Mouse (Mus musculus): ENCODE data around the gene Plcl2. TPM values are rescaled to one million over a fixed set of nuclear protein-coding genes. Genes with fewer than 3 reads are reported as not detected.
A peak's percentile ranks its signal among the peaks of the same experiment; 100 is the strongest.
"Not testable (repeated sequence)": the region's sequence is repeated elsewhere in the genome, so short reads cannot be mapped to it uniquely, and the experiment has no call there.

The Plcl2 gene
- total RNA-seq, 2 experiments from 2014 or later: 145 to 165 TPM

DNA sequence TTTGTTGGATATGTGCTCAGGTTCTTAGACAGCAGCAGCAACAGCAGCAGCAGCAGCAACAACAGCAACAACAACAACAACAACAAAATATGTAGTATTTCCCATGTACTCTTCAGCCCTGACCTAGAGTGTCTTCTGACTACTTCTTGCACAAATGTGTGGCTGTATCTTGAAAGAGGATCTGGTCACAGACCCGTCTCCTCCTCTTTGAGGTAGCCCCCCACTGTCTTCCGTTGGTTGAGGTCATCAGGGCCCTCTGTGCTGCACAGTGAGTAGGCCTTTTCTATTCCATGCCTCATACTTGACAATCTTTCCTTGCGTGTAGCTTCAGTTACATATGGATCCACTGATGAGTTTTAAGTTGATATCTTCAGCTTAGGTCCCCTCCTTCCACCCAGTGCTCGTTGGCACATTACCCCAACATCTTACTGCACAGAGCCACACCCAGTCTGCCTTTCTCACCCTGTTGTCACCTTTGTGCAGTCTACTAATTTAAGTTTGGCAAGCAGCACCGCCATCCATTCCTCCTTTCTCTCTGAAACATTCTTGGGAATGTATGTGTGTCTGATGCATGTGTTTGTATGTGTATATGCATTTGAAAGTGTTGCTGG lies 13.4 kb downstream of the Plcl2 start:
- ATAC-seq (replicated peaks; ENCODE audit: low FRiP score, poor library complexity, severe bottlenecking): peak; percentile 43; the same call in 1 of the 2 replicates

- peak; percentile 84 for ATAC-seq (replicated peaks; ENCODE audit: low FRiP score, poor library complexity, severe bottlenecking)
Observed at GRCm38 (mm10) chr17:50524970-50525369, 15.8 kb downstream of the Plcl2 start.

DNA sequence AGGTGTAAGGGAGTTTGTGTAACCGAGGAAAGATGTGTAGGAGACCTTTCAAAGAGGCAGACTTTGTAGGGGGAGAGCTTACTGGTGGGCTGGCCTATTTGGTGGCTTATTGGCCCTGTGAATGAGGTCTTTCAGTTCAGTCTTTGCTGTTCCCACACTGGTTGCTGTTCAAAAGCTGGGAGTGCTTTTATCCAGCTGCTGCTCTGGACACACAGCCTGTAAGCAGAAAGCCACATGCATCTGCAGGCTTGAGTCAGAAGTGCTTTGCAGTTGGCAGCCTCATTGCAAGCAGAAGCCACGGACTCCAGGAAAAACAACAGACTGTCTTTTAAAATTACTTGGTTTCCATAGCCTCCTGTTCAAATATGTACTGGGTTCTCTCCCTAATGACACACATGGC lies 16.6 kb downstream of the Plcl2 start:
- no peak for ATAC-seq (replicated peaks; ENCODE audit: low FRiP score, poor library complexity, severe bottlenecking)

- no peak for ATAC-seq (replicated peaks; ENCODE audit: low FRiP score, poor library complexity, severe bottlenecking)
Observed at GRCm38 (mm10) chr17:50530089-50530488, 20.9 kb downstream of the Plcl2 start.

- not testable (repeated sequence) for ATAC-seq (replicated peaks; ENCODE audit: low FRiP score, poor library complexity, severe bottlenecking)
Observed at GRCm38 (mm10) chr17:50534889-50535288, 25.7 kb downstream of the Plcl2 start.

DNA sequence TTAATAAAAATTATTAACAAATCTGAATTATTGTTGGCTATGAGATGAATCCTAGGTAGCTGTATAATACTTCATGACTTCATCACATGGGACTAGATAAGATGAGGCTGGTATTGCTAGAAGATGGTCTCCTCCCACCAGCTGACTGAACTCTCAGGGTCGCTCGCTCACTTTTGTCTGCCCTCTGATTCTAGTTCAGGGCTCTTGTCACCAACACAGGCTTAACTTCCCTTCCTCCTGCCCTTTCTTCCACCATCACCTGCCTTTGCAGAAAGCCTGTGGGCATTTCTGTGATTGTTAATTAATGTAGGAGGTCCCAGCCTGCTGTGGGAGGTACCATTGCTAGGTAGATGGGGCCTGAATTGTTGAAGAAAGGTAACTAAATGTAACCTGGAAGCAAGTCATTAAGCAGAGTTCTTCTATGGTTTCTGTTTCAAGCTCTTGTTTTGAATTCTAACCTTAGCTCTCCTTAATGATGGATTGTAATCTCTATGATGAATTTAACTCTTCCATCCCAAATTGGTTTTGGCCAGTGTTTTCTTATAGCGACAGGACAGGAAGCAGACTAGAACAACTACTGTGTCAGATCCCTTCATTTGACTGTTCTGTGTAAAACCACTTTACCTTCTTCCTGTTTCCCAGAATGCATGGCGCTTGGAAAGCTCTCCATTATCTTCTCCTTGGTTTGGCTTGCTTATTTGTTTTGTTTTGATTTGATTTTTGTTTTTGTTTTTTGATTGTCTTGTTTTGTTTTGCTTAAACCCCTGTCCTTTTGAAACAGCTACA lies 27.4 kb downstream of the Plcl2 start:
- ATAC-seq (replicated peaks; ENCODE audit: low FRiP score, poor library complexity, severe bottlenecking): no peak

DNA sequence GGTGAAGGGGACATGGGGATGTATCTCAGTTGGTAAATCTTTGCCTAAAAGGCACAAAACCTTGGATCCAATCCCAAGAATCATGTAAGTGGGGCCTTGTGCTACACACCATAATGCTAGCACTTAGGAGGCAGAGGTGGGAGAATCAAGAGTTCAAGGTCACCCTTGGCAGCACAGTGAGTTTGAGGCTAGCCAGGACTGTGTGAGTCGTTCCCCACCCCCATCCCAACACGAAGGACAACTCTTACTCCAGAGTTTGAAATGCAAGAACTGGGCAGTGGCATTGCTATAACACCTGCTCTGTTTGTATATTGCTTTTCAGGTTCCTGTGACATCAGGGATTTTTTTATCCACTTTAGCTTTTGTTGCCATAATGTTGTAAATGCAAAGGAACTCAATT lies 28.6 kb downstream of the Plcl2 start:
- no peak for ATAC-seq (replicated peaks; ENCODE audit: low FRiP score, poor library complexity, severe bottlenecking)

DNA sequence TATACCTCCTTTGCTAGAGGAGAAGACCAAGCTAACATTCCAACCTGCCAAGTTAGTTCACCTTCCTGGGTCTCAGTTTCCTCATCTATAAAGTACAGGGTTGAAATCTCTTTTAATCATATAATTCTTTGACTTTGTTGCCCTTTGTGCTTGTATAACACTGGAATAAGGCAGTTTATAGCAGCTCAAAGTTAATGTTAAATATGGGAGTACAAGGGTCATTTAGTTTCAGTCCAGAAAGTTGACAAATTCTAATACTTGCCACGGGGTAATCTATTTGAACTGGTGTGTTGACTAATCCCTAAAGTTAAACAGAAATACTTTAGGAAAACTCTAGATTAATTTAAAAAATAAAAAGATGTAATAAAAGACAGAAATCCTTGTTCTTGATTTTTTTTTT lies 35.7 kb downstream of the Plcl2 start:
- no peak for ATAC-seq (replicated peaks; ENCODE audit: low FRiP score, poor library complexity, severe bottlenecking)

DNA sequence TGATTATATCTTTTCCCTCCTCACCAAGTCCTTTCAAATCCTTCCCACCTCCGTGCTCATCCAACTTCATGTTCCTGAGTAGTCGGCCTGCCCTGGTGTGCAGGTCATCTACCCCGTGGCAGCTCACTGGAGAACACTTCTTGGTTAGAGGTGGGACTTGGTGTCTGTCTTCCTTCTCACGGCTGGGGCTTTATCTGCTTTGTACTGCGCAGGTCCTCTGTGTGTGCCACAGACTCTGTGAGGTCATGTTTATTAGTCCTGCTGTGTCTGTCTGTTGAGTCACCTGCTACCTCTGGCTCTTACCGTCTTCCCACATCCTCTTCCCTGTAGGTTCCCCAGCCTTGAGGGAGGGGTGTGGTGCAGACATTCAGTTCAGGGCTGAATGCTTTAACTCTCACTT lies 36.1 kb downstream of the Plcl2 start:
- 0 out of 2 replicates have a peak, but pooled peaks have one; percentile 25 for ATAC-seq (replicated peaks; ENCODE audit: low FRiP score, poor library complexity, severe bottlenecking)

- peak; percentile 82 for ATAC-seq (replicated peaks; ENCODE audit: low FRiP score, poor library complexity, severe bottlenecking)
Observed at GRCm38 (mm10) chr17:50552130-50552529, 42.9 kb downstream of the Plcl2 start.

DNA sequence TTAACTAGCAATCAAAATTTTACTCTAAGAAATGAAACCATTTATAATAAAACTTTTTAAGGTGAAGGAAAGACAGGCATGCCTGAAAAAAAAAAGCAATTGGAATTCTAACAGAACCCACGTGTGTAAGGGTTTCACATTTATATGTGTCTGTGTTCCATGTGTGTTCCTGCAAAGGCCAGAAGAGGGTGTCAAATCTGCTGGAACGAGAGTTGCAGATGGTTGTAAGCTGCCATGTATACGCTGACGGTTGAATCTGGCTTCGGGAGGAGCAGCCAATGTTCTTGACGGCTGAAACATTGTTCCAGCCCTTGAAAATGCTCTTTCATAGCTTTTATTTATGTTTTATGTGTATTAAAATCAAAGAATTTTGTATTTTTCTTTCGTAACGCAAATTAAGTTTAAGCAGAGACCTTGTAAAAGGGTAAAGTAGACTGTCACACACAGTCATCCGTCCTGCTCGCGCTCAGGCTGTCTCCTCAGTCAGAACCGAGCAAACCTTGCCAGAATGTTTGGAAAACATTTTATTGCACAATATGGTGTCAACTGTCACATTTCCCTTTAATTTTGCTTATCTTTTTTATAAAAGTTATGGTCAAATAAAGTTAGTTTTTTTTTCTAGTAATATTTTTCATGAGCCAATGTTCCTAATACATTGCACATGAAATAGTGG lies 48.5 kb downstream of the Plcl2 start:
- ATAC-seq (replicated peaks; ENCODE audit: low FRiP score, poor library complexity, severe bottlenecking): no peak

DNA sequence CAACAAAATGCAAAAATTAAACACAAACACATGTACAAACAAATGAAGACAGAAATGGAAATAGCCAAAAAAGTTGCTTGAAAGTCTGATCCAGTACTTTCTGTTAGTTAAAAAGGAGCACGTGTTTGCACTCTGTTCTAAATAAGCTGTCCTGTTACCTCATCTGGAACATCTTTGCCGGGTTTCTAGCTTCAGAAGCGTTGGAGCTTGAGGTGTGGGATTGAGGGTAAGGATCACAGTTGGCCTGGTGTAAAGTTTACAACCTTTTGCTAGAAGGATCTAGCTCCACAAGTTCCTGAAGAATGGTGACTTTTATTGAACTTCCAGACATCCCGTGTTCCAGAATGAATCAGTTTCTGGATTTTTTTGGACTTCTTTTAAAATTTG lies 49.0 kb downstream of the Plcl2 start:
- no peak for ATAC-seq (replicated peaks; ENCODE audit: low FRiP score, poor library complexity, severe bottlenecking)

- ATAC-seq (replicated peaks; ENCODE audit: low FRiP score, poor library complexity, severe bottlenecking): no peak
Observed at GRCm38 (mm10) chr17:50565376-50566123, 56.3 kb downstream of the Plcl2 start.

- ATAC-seq (replicated peaks; ENCODE audit: low FRiP score, poor library complexity, severe bottlenecking): no peak
Observed at GRCm38 (mm10) chr17:50568846-50569245, 59.6 kb downstream of the Plcl2 start.

DNA sequence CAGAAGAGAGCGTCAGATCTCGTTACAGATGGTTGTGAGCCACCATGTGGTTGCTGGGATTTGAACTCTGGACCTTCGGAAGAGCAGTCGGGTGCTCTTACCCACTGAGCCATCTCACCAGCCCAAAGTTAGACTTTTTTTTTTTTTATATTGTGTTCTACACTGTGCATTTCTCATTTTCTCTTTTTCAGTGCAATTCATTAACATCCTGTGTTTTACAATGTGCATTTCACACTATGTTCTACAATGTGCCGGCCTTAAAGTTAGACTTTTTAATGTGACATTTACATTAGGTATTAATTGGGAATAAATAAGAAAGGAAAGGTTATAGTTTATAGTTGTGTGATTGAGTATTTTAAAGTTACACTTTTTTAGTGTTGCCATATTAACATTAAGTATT lies 61.0 kb downstream of the Plcl2 start:
- 0 out of 2 replicates have a peak, but pooled peaks have one; percentile 74 for ATAC-seq (replicated peaks; ENCODE audit: low FRiP score, poor library complexity, severe bottlenecking)

- no peak for ATAC-seq (replicated peaks; ENCODE audit: low FRiP score, poor library complexity, severe bottlenecking)
Observed at GRCm38 (mm10) chr17:50570681-50571398, 61.6 kb downstream of the Plcl2 start.

DNA sequence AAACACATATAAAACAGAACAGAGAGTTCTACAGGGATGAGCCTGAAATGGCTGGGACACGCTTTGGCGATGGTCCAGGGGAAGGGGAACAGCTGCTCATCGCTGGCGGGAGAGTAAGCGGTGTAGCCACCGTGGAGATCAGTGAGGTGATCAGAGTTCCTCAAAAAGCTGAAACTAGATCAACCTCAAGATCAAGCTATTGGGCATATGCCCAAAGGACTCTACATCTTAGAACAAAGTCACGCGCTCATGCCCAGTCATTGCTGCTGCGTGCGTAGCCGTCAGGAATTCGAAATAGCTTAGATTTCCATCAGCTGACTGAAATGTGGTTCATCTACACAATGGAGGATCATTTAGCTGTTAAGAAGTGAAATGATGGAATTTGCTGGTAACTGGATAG lies 65.0 kb downstream of the Plcl2 start:
- no peak for ATAC-seq (replicated peaks; ENCODE audit: low FRiP score, poor library complexity, severe bottlenecking)

GRCm38 (mm10) chr17:50580416-50580815 lies 71.2 kb downstream of the Plcl2 start:
- no peak for ATAC-seq (replicated peaks; ENCODE audit: low FRiP score, poor library complexity, severe bottlenecking)

DNA sequence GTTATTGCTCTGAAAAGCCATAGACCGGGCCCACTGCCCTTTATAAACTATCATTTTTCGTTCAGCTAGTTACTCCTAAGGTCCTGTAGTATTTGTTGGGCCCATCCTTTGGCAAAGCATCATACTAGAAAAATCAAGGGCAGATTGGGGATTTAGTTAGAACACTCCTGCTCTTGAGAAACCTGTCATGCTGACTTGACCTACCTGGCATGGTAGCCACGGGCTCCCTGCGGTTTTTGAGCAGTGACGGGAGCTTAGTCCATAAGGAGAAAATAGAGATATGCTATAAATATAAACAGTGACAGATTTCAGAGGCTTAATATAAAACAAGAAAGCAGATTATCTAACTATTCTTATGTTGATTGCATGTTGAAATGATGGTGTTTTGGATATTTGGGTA lies 77.6 kb downstream of the Plcl2 start:
- no peak for ATAC-seq (replicated peaks; ENCODE audit: low FRiP score, poor library complexity, severe bottlenecking)

DNA sequence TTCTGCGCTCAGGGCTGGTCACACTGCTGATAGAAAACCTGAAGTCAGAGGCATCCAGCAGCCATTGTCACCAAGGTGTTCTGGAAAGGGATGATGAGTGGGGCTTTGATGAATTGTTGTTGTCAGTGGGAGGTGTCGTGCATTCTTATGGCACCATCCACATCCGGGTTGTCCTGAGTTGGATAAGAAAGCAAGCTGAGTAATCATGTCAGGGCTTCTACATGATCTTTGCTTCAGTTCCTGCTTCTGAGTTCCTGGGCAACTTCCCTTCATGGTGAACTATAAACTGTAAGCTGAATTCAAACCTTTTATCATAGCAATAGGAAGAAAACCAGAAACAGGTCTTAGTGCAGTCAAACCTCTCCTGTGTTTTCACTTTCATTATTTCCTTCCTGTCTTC lies 78.7 kb downstream of the Plcl2 start:
- no peak for ATAC-seq (replicated peaks; ENCODE audit: low FRiP score, poor library complexity, severe bottlenecking)

Measured in erythroid progenitor cell, adult 5-6 weeks (primary cell).